Mouse (Mus musculus): ENCODE measurements around the gene Rgs5. TPM values are rescaled to one million over a fixed set of nuclear protein-coding genes. Genes with fewer than 3 reads are reported as not detected.
A peak's percentile ranks its signal among the peaks of the same experiment; 100 is the strongest.

The Rgs5 gene
- polyA plus RNA-seq, 1 experiment = not detected

- TF ChIP-seq GATA1 (IDR thresholded peaks at IDR 0.05; ENCODE audit: borderline replicate concordance, low read length) (no peak), FLI1 (IDR thresholded peaks at IDR 0.05; ENCODE audit: low read length) (no peak)
- Histone ChIP-seq H3K36me3 (replicated peaks; ENCODE audit: low read length) (no peaks in the 10 kb centered on the region), H3K4me1 (no peaks in the 10 kb centered on the region), H3K27me3 (replicated peaks) (no peaks in the 10 kb centered on the region), H3K4me3 (replicated peaks) (no peak overlapping the region), H3K9me3 (peaks cover 5% of the 10 kb centered on the region; the same call in 1 of the 2 replicates)
These were observed 49.2 kb downstream of the Rgs5 start for GRCm38 (mm10) chr1:169704395-169705087.

GRCm38 (mm10) chr1:169721836-169722235 is 66.5 kb downstream of the Rgs5 start:
- H3K9me3 ChIP-seq = peaks cover 7% of the 10 kb centered on the region
- no peaks in the 10 kb centered on the region for H3K4me1 ChIP-seq
- TF ChIP-seq FLI1 (IDR thresholded peaks at IDR 0.05; ENCODE audit: low read length) = no peak
- TF ChIP-seq GATA1 (IDR thresholded peaks at IDR 0.05; ENCODE audit: borderline replicate concordance, low read length) = no peak
- H3K36me3 ChIP-seq (replicated peaks; ENCODE audit: low read length) = no peaks in the 10 kb centered on the region
- peak overlapping the region; percentile 54 for H3K4me3 ChIP-seq (replicated peaks)
- no peaks in the 10 kb centered on the region for H3K27me3 ChIP-seq (replicated peaks)

GRCm38 (mm10) chr1:169726319-169726718 is 71.0 kb downstream of the Rgs5 start:
- Histone ChIP-seq H3K36me3 (replicated peaks; ENCODE audit: low read length) (no peaks in the 10 kb centered on the region), H3K9me3 (peaks cover 7% of the 10 kb centered on the region)
- TF ChIP-seq GATA1 (IDR thresholded peaks at IDR 0.05; ENCODE audit: borderline replicate concordance, low read length) (no peak), FLI1 (IDR thresholded peaks at IDR 0.05; ENCODE audit: low read length) (no peak)

GRCm38 (mm10) chr1:169730599-169731100 is 75.3 kb downstream of the Rgs5 start:
- no peaks in the 10 kb centered on the region for H3K36me3 ChIP-seq (replicated peaks; ENCODE audit: low read length)
- H3K27me3 ChIP-seq (replicated peaks) = no peaks in the 10 kb centered on the region
- H3K9me3 ChIP-seq = no peaks in the 10 kb centered on the region
- no peak overlapping the region for H3K4me3 ChIP-seq (replicated peaks)
- TF ChIP-seq FLI1 (IDR thresholded peaks at IDR 0.05; ENCODE audit: low read length) = no peak
- H3K4me1 ChIP-seq = no peaks in the 10 kb centered on the region

More at GRCm38 (mm10) chr1:169726319-169726718, 71.0 kb downstream of the Rgs5 start:
- Histone ChIP-seq H3K27me3 (replicated peaks) (no peaks in the 10 kb centered on the region), H3K4me3 (replicated peaks) (no peak overlapping the region), H3K4me1 (no peaks in the 10 kb centered on the region)

GRCm38 (mm10) chr1:169736139-169736538 is 80.8 kb downstream of the Rgs5 start:
- Histone ChIP-seq H3K27me3 (replicated peaks) (no peaks in the 10 kb centered on the region), H3K36me3 (replicated peaks; ENCODE audit: low read length) (no peaks in the 10 kb centered on the region), H3K4me3 (replicated peaks) (no peak overlapping the region), H3K4me1 (no peaks in the 10 kb centered on the region), H3K9me3 (peaks cover 10% of the 10 kb centered on the region)
- TF ChIP-seq GATA1 (IDR thresholded peaks at IDR 0.05; ENCODE audit: borderline replicate concordance, low read length) (no peak), FLI1 (IDR thresholded peaks at IDR 0.05; ENCODE audit: low read length) (no peak)

- no peaks in the 10 kb centered on the region for H3K36me3 ChIP-seq (replicated peaks; ENCODE audit: low read length)
- TF ChIP-seq GATA1 (IDR thresholded peaks at IDR 0.05; ENCODE audit: borderline replicate concordance, low read length) = no peak
- TF ChIP-seq FLI1 (IDR thresholded peaks at IDR 0.05; ENCODE audit: low read length) = no peak
- H3K27me3 ChIP-seq (replicated peaks) = no peaks in the 10 kb centered on the region
- peaks cover 14% of the 10 kb centered on the region for H3K9me3 ChIP-seq
- no peaks in the 10 kb centered on the region for H3K4me1 ChIP-seq
- no peak overlapping the region for H3K4me3 ChIP-seq (replicated peaks)
These were observed 81.9 kb downstream of the Rgs5 start for GRCm38 (mm10) chr1:169737231-169737630.

- H3K4me1 ChIP-seq = no peaks in the 10 kb centered on the region
- TF ChIP-seq GATA1 (IDR thresholded peaks at IDR 0.05; ENCODE audit: borderline replicate concordance, low read length) = no peak
- TF ChIP-seq FLI1 (IDR thresholded peaks at IDR 0.05; ENCODE audit: low read length) = no peak
- no peaks in the 10 kb centered on the region for H3K36me3 ChIP-seq (replicated peaks; ENCODE audit: low read length)
- H3K4me3 ChIP-seq (replicated peaks) = no peak overlapping the region
- H3K9me3 ChIP-seq = peaks cover 17% of the 10 kb centered on the region
- no peaks in the 10 kb centered on the region for H3K27me3 ChIP-seq (replicated peaks)
These were observed 85.8 kb downstream of the Rgs5 start for GRCm38 (mm10) chr1:169741147-169741546.

Other genes starting within 250 kb of the Rgs5 start
- gene Nuf2, start 124.0 kb upstream of the Rgs5 start, polyA plus RNA-seq (2012; ENCODE audit: insufficient read depth, low replicate concordance) = 3.1 TPM in 1 of 2 replicates, not detected in the other
- gene Rgs4, start 92.1 kb downstream of the Rgs5 start, polyA plus RNA-seq (2012; ENCODE audit: insufficient read depth, low replicate concordance) = not detected in 2 replicates